Mouse (Mus musculus) urinary bladder, postnatal 0 days (tissue): ENCODE measurements around the gene Rnf149. TPM values are rescaled to one million over a fixed set of nuclear protein-coding genes. Genes with fewer than 3 reads are reported as not detected.

Experiments used
- polyA plus RNA-seq: library from polyadenylated mRNA; unstranded; fragments of >200 nt; fragmentation: Nextera tagmentation; extraction: Ambion mirVana; gene quantifications from 2 replicates; pipeline ENCODE4 v1.2.1, GENCODE M21; 2015

Gene Rnf149
- 14.1 and 16.7 TPM in 2 replicates for polyA plus RNA-seq

DNA sequence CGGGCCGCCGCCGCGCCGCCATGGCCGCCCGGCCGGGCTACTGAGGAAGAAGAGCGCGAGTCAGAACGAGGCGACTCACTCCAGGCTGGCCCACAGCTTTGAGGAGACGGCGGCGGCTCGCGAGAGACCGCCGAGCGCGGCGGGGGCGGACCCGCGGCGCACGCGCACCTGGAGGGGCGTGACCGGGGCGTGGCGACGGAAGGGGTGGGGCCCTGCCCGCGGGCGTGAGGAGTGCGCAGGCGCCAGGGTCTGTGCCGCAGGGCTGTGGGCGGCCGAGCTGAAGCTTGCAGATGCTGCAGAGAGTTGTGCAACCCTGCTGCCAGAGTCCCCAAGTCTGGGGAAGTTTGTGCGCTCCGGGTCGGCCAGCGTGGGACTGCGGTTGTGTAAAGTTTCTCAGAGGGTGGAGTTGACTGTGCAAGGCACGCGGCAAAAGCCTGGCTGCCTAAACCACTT is at the start of gene Rnf149:
Gene Rnf149, minus strand, starts transcription at position 153 of the 453 bp plus-strand sequence.

GRCm38 (mm10) chr1:39534831-39535230 is 42.4 kb downstream of the Rnf149 start, which contains the start of gene Cnot11:
Cnot11 (plus strand) TSS chr1:39534992.

Other genes with a start within 250 kb of the Rnf149 start
- 510 and 548 TPM in 2 replicates for gene Rpl31, start 209.6 kb downstream of the Rnf149 start, polyA plus RNA-seq
- 5.3 and 5.4 TPM in 2 replicates for gene Tbc1d8, start 98.7 kb downstream of the Rnf149 start, polyA plus RNA-seq
- gene Cnot11, start 42.4 kb downstream of the Rnf149 start, polyA plus RNA-seq: 10.6 and 12.7 TPM in 2 replicates
- gene Creg2, start 74.1 kb upstream of the Rnf149 start, polyA plus RNA-seq: 0.04 and 0.10 TPM in 2 replicates
- 0.11 TPM in 1 of 2 replicates, not detected in the other for gene Rfx8, start 143.6 kb upstream of the Rnf149 start, polyA plus RNA-seq
- 5.1 and 8.7 TPM in 2 replicates for gene Gm3646, start 227.9 kb upstream of the Rnf149 start, polyA plus RNA-seq